Mouse (Mus musculus) G1E-ER4 (cell line): Measurements from ENCODE around the gene Catsperd. TPM values are rescaled to one million over a fixed set of nuclear protein-coding genes. Genes with fewer than 3 reads are reported as not detected.

Source experiments
- GATA1 ChIP-seq: IDR thresholded peaks from one replicate; pipeline ENCODE4 v1.8.0; 2012; ENCODE audit warnings: low read length, inconsistent platforms
- polyA plus RNA-seq: library from polyadenylated mRNA; stranded (reverse); fragments of >175 nt; gene quantifications from 2 replicates; pipeline ENCODE4 v1.2.3, GENCODE M21; 2012

The Catsperd gene
- polyA plus RNA-seq, 1 experiment, result not detected

- TF ChIP-seq GATA1, result no peak
Observed at GRCm38 (mm10) chr17:56607521-56608062, 20.4 kb upstream of the Catsperd start.

DNA sequence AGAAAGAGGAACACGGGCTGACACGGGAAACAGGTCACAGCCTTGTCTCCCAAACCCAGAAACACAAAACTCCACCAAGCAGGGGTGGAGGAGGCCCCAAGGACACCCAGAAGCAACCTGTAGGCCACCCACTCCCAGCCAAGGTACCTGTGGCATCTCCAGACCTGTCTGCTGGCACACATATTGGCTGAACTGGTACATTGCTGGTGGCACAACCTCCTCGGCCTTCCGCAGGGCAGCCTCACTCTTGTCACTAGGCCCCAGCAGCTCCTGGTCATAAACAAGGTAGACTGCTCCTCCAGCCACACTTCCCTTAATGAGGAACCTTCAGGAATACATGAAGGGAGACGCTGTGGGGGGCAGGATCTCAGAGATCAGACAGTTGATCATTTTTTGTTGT lies 19.2 kb upstream of the Catsperd start:
- no peak for TF ChIP-seq GATA1

DNA sequence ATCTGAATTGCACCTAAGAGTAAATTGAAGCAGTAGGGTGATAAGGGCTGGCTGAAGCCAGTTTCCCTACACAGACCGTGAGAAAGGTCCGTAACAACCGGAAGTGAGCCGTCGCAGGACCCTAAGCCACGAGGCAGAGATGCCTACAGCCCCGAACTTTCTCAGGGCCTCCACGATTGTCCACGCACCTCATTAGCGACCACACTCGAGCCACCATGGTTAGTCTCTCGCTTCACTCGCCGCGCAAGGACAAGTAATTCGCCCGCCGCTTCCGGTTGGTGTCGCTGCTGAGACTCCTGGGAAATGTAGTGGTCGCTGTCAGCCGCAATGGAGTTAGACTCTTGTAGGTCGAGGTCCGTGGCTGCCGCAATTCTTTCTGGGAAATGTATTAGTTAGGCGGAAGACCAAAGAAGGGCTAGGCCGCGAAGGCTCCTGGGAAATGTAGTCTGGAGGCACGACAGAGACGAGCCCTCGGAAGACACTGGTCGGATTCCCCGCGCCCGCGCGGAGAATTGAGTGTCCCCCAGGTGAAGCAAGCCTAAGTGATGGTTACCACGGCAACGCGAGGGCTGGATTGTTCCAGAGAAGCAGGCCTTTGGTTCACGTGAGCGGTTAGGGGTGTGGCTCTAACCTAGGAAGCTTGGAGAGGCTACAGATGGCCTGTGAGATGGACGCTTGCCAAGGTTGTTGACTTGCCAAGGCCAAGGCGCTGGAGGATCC lies 18.3 kb upstream of the Catsperd start, which contains the start of gene 2410015M20Rik:
Gene 2410015M20Rik, minus strand, starts transcription at position 320 of the 720 bp plus-strand sequence.
- TF ChIP-seq GATA1, result no peak

DNA sequence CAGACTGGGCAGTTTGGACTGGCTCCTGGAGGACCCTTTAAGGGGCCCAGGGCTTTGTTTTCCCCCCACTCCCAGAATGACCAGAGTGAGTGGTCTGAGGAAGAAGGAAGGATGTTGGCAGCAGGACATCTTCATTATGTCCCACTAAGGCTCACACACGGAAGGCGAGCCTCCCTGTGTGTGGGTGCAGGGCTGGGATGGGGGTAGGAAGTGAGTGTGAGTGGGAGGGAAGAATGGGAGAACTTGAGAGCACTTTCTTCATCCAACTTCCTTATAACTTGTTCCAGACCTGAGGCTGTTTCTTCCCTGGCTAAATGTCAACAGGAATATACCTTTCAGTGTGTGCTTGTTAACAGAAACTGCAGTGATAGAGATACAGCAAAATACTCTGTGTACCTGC lies 16.6 kb upstream of the Catsperd start:
- TF ChIP-seq GATA1, result no peak

DNA sequence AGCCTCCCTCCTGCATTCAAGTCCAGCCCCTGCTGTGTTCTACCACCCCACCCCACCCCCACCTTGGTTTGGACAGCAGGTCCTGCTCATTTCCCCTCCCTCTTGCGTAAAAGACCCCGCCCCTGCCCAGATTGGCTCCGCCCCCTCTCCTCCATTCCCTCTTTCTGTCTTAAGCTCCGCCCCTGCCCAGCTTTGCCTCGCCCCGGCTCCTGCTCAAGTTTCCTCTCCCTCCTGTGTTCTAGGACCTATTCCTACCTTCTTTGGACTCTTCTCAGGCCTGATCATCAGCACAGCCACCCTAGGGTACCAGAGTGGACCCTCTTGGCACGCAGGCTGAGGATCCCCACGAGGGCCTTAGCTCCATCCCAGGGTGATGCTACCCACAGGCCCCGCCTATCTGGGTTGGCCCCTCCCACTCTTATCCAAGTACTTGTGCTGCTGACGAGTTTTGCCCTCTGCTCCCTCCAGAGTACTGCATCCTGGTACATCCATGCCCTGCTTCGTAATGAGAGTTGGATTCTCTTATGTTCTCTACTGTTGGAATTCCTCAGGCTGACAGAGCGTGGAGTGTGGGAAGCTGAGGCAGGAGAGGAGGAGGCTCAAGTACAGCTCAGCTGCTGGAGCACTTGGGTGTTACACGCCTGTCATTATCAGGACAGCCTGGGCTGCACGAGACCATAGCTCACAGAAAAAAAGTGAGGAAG lies 15.9 kb upstream of the Catsperd start:
- no peak for TF ChIP-seq GATA1

- no peak for TF ChIP-seq GATA1
Observed at GRCm38 (mm10) chr17:56613236-56613844, 14.6 kb upstream of the Catsperd start, which contains the start of gene Rpl36. Gene Rpl36 (plus strand): TSS chr17:56613416.

DNA sequence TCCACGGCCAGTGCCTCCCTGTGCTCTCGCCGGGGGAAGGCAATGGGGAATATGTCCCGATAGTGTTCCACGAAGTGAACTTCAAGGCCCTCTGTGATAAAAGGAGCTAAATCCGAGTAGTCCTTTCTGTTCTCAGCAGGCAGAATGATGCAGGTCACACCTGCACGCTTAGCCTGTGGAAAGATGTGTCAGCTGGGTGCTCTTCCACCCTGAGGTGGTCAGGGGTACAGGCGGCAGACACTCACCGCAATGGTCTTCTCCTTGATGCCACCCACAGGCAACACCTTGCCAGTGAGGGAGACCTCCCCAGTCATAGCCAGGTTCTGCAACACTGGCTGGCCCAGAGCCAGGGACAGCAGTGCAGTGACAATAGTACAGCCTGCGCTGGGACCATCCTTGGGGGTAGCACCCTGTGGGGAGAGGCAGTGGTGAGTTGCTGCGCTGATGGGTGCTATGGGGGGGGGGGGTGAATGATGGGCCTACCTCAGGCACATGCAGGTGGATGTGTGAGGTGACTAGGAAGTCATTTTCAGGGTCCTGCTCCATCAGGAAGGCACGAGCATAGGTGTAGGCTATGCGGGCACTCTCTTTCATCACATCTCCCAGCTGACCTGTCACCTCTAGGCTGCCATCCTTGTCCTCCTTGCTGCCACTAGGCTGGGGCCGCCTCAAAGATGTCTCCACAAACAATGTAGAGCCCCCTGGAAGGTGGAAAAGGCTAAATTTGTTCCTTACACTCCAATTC lies 13.4 kb upstream of the Catsperd start:
- no peak for TF ChIP-seq GATA1

- no peak for TF ChIP-seq GATA1
Observed at GRCm38 (mm10) chr17:56615136-56615784, 12.7 kb upstream of the Catsperd start.

GRCm38 (mm10) chr17:56615792-56616191 lies 12.2 kb upstream of the Catsperd start:
- no peak for TF ChIP-seq GATA1

DNA sequence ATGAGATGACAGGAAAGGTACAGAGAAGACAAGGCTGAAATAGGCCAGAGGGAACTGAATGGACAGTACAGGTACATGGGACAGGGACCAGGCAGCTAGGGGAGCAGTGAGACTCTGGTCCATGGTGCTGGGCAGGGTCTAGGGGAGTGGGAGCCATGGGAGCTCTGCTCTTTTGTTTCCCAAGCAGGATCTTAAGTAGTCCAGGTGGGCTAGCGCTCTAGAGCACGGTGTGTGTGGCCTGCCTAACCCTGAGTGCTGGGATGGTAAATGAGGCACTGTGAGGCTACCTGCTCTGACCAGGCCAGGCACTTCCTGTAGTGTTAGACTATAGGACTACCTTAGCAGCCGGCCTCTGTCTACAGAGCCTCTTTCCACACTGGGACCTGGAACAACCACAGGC lies 11.2 kb upstream of the Catsperd start:
- no peak for TF ChIP-seq GATA1

DNA sequence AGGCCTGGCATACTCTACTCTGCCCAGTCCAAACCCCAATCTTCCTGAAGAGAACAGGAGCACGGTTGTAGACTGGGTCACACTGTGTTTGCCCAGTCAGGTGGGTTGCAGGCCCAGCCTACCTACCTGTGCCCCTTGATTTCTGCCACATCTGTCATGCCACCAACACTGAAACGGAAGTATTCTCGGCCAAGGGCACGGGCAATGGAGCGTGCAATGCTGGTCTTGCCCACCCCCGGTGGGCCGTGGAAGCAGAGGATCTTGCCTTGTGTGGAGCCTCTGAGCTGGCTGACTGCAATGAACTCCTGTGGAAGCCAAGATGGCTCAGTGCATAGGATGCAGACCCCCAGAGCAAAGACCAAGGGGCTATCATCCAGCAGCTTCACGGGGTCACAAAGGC lies 10.3 kb upstream of the Catsperd start:
- no peak for TF ChIP-seq GATA1

GRCm38 (mm10) chr17:56625495-56625894 lies 2.4 kb upstream of the Catsperd start:
- no peak for TF ChIP-seq GATA1

GRCm38 (mm10) chr17:56626260-56626659 lies 1.7 kb upstream of the Catsperd start:
- no peak for TF ChIP-seq GATA1

GRCm38 (mm10) chr17:56626754-56627470 lies 1.0 kb upstream of the Catsperd start, which contains the start of gene Lonp1:
Gene Lonp1 (minus strand): TSS chr17:56626887.
- TF ChIP-seq GATA1, result no peak

- no peak for TF ChIP-seq GATA1
Observed at GRCm38 (mm10) chr17:56631807-56632206, 3.9 kb downstream of the Catsperd start.
